Mouse (Mus musculus) C2C12 (cell line): Measurements from ENCODE around the gene 9530077C05Rik. TPM values are rescaled to one million over a fixed set of nuclear protein-coding genes. Genes with fewer than 3 reads are reported as not detected.

ENCODE experiments used
- H3K27me3 ChIP-seq: one replicate; pipeline ENCODE4 v1.6.1; 2011; ENCODE audit not compliant: control insufficient read depth, insufficient read depth, insufficient read length
- H3K36me3 ChIP-seq: one replicate; pipeline ENCODE4 v1.6.1; 2011; ENCODE audit not compliant: control insufficient read depth, insufficient read depth
- H3K4me3 ChIP-seq: one replicate; pipeline ENCODE4 v1.5.1; 2011; ENCODE audit warnings: mild to moderate bottlenecking, control low read depth; ENCODE audit not compliant: poor library complexity, insufficient read depth, severe bottlenecking
- H3K79me2 ChIP-seq: one replicate; pipeline ENCODE4 v1.6.1; 2011; ENCODE audit not compliant: control insufficient read depth, insufficient read depth
- H3K79me3 ChIP-seq: one replicate; pipeline ENCODE4 v1.6.1; 2011; ENCODE audit warnings: low read depth, control low read depth
- H3ac ChIP-seq: one replicate; pipeline ENCODE3; 2011; ENCODE audit warnings: low read depth; ENCODE audit not compliant: control insufficient read depth, insufficient read length
- CEBPB ChIP-seq: IDR thresholded peaks from one replicate; pipeline ENCODE4 v1.6.1; 2011; ENCODE audit warnings: low read depth, mild to moderate bottlenecking, control low read depth, moderate library complexity
- CTCF ChIP-seq: IDR thresholded peaks from one replicate; pipeline ENCODE4 v1.5.1; 2011; ENCODE audit not compliant: control insufficient read depth, insufficient read depth, insufficient read length
- FOSL1 ChIP-seq: IDR thresholded peaks from one replicate; pipeline ENCODE4 v1.8.0; 2011; ENCODE audit warnings: mild to moderate bottlenecking, low read length; ENCODE audit not compliant: poor library complexity, insufficient read depth, severe bottlenecking
- MAX ChIP-seq: IDR thresholded peaks from one replicate; pipeline ENCODE4 v1.6.1; 2011; ENCODE audit warnings: mild to moderate bottlenecking, control low read depth
- MYOD1 ChIP-seq: IDR thresholded peaks from one replicate; pipeline ENCODE4 v1.6.1; 2011; ENCODE audit warnings: low read depth; ENCODE audit not compliant: control insufficient read depth, insufficient read length
- MYOG ChIP-seq: IDR thresholded peaks from one replicate; pipeline ENCODE4 v1.6.1; 2011; ENCODE audit not compliant: control insufficient read depth, insufficient read length; ENCODE audit errors: extremely low read depth
- USF1 ChIP-seq: IDR thresholded peaks from one replicate; pipeline ENCODE4 v1.6.1; 2011; ENCODE audit warnings: low read depth, mild to moderate bottlenecking, control low read depth, moderate library complexity
- polyA plus RNA-seq: library from polyadenylated mRNA; unstranded; fragments of >200 nt; fragmentation: generic; extraction: Trizol; gene quantifications from one replicate; pipeline ENCODE4 v1.2.1, GENCODE M21; 2012; ENCODE audit warnings: missing spikeins

The 9530077C05Rik gene
- polyA plus RNA-seq, 1 experiment, result 1.0 TPM

DNA sequence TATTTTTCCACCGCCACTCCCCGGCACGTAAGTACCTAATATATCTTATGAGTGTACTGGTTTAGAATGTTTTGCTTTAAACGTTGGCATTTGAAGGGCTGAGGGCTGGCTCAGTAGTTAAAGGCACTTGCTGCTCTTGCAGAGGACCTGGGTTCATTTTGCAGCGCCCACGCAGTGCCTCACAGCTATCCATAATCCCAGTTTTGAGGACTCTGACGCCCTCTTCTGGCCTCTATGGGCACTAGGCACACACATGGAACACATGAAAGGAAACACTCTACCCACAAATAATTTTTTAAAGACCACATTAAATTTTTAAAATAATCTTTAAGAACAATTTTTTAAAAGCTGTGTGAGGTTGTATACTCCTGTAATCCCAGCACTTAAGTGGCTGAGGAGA lies 1.8 kb upstream of the 9530077C05Rik start:
- Histone ChIP-seq H3K79me3 (no peaks in the 10 kb centered on the region), H3K79me2 (no peaks in the 10 kb centered on the region)
- TF ChIP-seq MAX (no peak), USF1 (no peak), FOSL1 (no peak), MYOG (no peak), CEBPB (no peak), CTCF (no peak), MYOD1 (no peak)

GRCm38 (mm10) chr9:22416187-22416586 lies 4.9 kb downstream of the 9530077C05Rik start:
- TF ChIP-seq USF1 (no peak), FOSL1 (no peak), CEBPB (no peak), CTCF (no peak), MYOG (no peak), MYOD1 (no peak), MAX (no peak)
- no peaks in the 10 kb centered on the region for H3K36me3 ChIP-seq
- H3K4me3 ChIP-seq, result no peak overlapping the region
- no peaks in the 10 kb centered on the region for H3K79me3 ChIP-seq
- no peaks in the 10 kb centered on the region for H3K27me3 ChIP-seq
- H3K79me2 ChIP-seq, result no peaks in the 10 kb centered on the region
- H3ac ChIP-seq, result no peak overlapping the region

More for the DNA sequence above, 1.8 kb upstream of the 9530077C05Rik start:
- H3ac ChIP-seq, result no peak overlapping the region
- no peaks in the 10 kb centered on the region for H3K27me3 ChIP-seq
- no peaks in the 10 kb centered on the region for H3K36me3 ChIP-seq
- no peak overlapping the region for H3K4me3 ChIP-seq

GRCm38 (mm10) chr9:22417547-22417946 lies 6.2 kb downstream of the 9530077C05Rik start:
- Histone ChIP-seq H3ac (no peak overlapping the region), H3K36me3 (no peaks in the 10 kb centered on the region), H3K79me2 (no peaks in the 10 kb centered on the region), H3K27me3 (no peaks in the 10 kb centered on the region), H3K4me3 (no peak overlapping the region), H3K79me3 (no peaks in the 10 kb centered on the region)
- TF ChIP-seq MYOG, result no peak
- no peak for TF ChIP-seq CEBPB
- no peak for TF ChIP-seq USF1
- no peak for TF ChIP-seq CTCF
- TF ChIP-seq MYOD1, result no peak
- no peak for TF ChIP-seq MAX
- TF ChIP-seq FOSL1, result no peak

DNA sequence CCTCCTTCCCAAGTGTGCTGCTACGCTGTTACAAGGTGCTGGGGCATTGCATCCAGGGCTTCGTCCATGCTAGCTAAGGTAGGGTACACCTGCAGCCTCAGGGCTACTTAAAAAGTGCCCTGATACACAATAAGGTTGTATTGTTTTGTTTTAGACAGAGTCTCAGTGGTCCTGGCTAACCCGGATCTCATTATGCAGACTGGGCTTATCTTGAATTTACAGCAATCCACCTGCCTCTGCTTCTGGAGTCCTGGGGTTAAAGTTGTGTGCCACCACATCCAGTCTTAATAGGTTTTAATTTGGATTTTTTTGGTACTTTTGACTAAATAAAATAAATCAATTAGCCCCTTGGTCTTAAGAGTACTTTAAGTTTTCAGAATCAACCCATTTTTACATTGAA lies 8.6 kb downstream of the 9530077C05Rik start:
- H3K79me3 ChIP-seq, result no peaks in the 10 kb centered on the region
- H3K4me3 ChIP-seq, result no peak overlapping the region
- no peak overlapping the region for H3ac ChIP-seq
- H3K79me2 ChIP-seq, result no peaks in the 10 kb centered on the region
- no peaks in the 10 kb centered on the region for H3K27me3 ChIP-seq
- TF ChIP-seq MAX (no peak), CTCF (no peak), MYOG (no peak), FOSL1 (no peak), MYOD1 (no peak), CEBPB (no peak), USF1 (no peak)
- H3K36me3 ChIP-seq, result no peaks in the 10 kb centered on the region

GRCm38 (mm10) chr9:22420491-22420890 lies 9.2 kb downstream of the 9530077C05Rik start:
- TF ChIP-seq CTCF (no peak), MYOG (no peak), USF1 (no peak), MYOD1 (no peak), FOSL1 (no peak)
- Histone ChIP-seq H3K4me3 (no peak overlapping the region), H3K79me3 (no peaks in the 10 kb centered on the region), H3ac (no peak overlapping the region), H3K36me3 (no peaks in the 10 kb centered on the region), H3K79me2 (no peaks in the 10 kb centered on the region), H3K27me3 (no peaks in the 10 kb centered on the region)

- Histone ChIP-seq H3K27me3 (no peaks in the 10 kb centered on the region), H3K79me2 (no peaks in the 10 kb centered on the region), H3ac (no peak overlapping the region), H3K36me3 (no peaks in the 10 kb centered on the region), H3K4me3 (no peak overlapping the region), H3K79me3 (no peaks in the 10 kb centered on the region)
- TF ChIP-seq MYOD1 (no peak), CEBPB (no peak), FOSL1 (no peak)
Measured at GRCm38 (mm10) chr9:22422559-22422958, 11.2 kb downstream of the 9530077C05Rik start.
